Mouse (Mus musculus) left cerebral cortex, adult 9 months (tissue): ENCODE measurements around the gene Snd1.

Source experiments
- DNase-seq, 2 experiments: peaks; one replicate each; pipeline ENCODE4 v3.0.0; 2022; ENCODE audit warnings: low spot score in 2 of 2

Gene Snd1

GRCm38 (mm10) chr6:28800976-28801375 is 326.0 kb downstream of the Snd1 start:
- peak; percentile 49 to 80 for DNase-seq

DNA sequence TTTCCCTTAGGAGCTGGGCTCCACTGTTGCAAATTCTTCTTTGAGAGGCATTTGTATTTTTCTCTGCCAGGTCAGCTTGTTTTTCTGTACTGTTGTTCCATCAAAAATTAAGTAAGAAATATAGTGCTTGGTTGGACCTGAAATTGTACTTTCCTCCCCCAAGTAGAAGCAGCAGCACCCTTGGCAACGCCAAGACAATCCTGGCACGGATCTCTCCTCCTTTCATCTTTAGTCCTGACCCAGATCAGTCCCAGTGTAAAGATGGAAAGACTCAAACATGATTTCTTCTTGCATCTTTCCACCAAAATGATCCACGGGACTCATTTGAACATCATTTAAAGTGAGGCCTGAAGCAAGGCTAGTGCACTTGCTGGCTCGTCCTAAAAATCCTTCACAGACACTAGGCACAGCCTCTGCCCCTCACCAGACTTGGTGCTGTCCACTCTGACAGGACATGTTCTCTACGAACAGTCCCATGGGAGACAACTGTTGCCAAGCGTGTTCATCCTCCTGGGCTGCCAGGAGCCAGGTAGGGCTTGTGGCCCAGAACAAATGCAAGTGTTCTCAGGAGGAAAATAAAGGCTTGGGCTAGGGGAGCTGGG is 328.8 kb downstream of the Snd1 start:
- no peak for DNase-seq

GRCm38 (mm10) chr6:28804751-28805150 is 329.8 kb downstream of the Snd1 start:
- no peak for DNase-seq

DNA sequence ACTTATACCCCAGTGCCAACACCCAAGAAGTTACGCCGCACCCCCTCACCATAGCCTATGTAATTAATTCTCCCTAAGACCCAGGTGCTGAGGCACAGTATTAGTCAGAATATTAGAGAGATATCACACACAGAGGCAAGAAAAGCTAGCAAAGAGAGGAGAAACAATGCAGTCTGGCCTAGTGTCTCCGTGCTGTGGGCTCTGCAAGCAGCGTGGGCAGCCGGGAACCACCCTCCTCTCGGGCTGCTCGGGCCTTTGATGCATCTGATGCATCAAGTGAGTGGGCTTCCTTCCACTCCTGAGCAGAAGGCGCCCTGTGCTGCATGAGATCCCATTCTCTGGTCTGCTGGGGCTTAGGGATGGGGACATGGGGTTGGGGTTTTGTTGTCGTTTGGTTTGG is 338.1 kb downstream of the Snd1 start:
- peak in 1 of 2 experiments; percentile 53 for DNase-seq

GRCm38 (mm10) chr6:28814895-28815294 is 340.0 kb downstream of the Snd1 start:
- DNase-seq, result no peak

DNA sequence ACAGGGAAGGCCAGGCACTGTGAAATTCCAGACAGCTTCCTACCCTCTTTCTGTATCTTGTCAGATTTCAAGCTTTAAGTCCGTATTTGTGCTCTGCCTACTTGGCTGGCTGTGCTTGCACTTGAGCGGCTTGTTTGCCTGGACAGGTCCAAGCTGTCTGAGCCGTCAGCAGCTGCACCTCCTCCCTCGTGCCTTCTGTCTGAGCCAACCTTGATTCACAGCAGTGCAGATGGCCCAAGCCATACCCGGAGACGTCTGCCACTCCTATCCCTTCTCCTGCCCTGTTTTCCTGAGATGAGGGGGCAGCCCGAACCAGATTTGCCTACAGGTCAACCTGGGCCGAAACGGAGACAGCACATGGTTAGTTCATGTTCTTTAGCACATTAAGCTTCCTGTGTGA is 342.1 kb downstream of the Snd1 start:
- DNase-seq, result peak in 1 of 2 experiments; percentile 85

DNA sequence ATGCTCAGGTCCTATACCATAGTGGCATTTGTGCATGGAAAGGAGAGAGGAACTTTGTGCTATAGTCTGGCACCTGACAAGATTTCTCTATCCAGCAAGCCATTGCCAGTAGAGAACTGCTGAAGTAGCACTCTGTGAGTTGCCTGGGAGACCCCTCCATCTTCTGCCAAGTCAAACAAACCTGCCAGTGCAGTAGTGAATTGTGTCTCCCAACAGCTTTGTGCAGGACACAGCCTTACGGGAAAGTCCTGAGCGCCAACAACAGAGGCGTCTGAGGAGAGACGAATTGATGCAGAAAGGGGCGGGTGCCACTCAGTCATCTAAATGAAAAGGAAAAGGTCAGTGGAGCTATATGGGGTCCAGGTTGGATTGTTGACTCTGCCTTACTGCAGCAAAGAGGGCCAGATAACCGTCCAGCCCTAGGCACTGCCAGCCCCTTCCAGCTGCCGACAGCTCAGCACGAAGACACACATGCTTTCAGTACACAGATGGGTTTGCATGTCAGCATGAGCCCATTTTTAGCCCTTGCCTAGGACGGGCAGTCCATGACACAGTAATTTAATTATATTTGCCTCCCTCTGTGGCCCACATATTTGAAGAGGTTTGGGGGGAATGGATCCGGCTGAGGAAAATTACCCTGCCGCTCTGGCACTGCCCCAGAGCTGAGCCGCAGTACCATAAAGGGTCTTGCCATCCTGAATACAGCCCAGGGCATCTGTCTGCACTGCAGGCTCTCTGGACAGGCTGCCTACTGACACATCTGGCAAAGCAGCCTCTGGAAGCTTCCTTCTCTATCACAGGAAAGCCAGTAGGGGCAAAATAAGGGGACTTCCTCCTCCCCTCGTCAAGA is 344.8 kb downstream of the Snd1 start:
- DNase-seq, result no peak

DNA sequence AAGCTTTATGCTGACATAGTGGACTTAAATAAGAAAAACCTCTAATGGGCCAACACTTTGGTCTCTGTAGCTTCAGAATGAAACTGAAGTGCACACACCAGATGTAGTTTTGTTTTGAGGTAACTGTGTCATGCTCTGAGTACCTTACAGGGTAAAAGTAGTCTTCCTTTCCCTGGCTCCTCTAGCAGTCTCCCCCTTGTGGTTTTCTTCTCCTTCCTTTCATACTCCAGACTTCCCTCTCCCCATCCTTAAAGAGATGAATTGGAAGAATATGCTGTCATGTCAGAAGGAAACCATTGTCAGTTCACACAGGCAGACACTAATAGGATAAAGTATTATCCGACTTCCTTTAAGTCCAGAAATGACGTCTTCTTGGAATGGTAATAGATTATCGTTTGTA is 347.4 kb downstream of the Snd1 start:
- no peak for DNase-seq

DNA sequence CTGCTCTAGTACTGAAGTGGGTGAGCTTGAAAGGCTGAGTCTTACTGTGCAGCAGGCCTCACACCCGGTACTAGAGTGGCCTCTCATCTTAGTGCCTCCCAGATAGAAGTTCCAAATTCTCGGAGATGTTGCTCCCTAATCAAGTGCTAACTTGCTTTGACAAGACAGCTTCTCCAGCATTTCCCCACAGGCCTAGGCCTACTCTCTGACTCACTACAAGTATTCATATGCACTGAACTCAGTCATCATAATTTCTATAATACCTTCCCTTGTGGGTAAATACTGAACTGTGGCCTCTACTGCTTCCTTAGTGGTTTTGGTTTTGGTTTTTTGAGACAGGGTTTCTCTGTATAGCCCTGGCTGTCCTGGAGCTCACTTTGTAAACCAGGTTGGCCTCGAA is 348.4 kb downstream of the Snd1 start:
- no peak for DNase-seq

DNA sequence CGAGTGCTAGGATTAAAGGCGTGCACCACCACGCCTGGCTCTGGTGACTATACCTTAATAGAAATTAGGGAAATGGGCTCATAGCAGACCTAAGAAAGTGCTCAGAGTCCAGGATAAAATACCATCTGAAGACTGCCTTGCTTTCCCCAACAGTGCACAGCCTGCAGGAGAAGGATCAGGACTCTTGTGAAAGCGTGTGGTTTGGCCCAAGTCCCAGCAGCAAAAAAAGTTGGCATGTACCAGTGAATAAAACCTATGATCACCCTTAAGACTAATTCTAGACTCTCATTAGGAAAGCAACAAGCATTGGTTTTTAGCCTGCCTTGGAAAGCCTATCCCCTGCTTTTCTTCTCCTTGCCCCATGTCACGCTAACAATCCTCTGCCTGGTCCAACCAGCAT is 348.9 kb downstream of the Snd1 start:
- no peak for DNase-seq

- no peak for DNase-seq
These were observed 351.0 kb downstream of the Snd1 start for GRCm38 (mm10) chr6:28825894-28826293.

GRCm38 (mm10) chr6:28826689-28827389 is 351.9 kb downstream of the Snd1 start:
- DNase-seq, result no peak

- DNase-seq, result no peak
These were observed 352.6 kb downstream of the Snd1 start for GRCm38 (mm10) chr6:28827565-28827964.

GRCm38 (mm10) chr6:28828593-28828992 is 353.7 kb downstream of the Snd1 start:
- DNase-seq, result peak in 1 of 2 experiments; percentile 76

GRCm38 (mm10) chr6:28830306-28830705 is 355.4 kb downstream of the Snd1 start:
- no peak for DNase-seq

- DNase-seq, result no peak
These were observed 356.3 kb downstream of the Snd1 start, which contains the start of gene Lrrc4 for GRCm38 (mm10) chr6:28831011-28831853. Gene Lrrc4, minus strand, starts transcription at chr6:28831747.

GRCm38 (mm10) chr6:28831854-28832750 is 357.2 kb downstream of the Snd1 start:
- peak in 1 of 2 experiments; percentile 58 for DNase-seq

DNA sequence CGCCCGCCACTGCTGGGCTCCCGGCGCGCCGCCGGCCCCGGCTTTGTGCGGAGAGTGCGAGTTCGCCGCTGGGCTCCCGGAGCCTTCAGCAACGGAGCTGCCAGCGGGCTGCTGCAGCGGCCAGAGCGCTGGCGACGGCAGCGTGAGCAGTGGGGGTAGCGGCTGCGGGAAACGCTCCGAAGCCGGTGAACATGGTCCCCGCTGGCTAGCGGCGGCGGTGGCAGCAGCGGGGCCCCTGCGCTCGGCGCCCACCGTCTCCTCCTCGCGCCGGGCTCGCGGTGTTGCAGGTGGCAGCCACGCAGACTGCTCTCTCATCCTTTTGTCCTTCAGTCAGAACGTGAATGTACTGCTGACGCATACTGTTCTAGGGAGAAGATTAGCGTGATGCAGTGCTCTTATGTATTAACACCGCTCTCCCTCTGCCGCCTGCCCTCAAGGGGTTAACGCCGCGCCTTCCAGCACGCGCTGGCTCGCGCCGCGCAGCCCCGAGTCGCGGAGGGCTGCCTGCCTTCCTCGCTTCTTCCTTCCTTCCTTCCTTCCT is 357.9 kb downstream of the Snd1 start:
- DNase-seq, result peak in 1 of 2 experiments; percentile 59

- peak in 1 of 2 experiments; percentile 65 for DNase-seq
These were observed 358.5 kb downstream of the Snd1 start for GRCm38 (mm10) chr6:28833380-28833822.

GRCm38 (mm10) chr6:28834046-28834445 is 359.1 kb downstream of the Snd1 start:
- DNase-seq, result no peak
